Mouse (Mus musculus) inflammation-experienced regulatory T-cells, adult 6 months (primary cell): Measurements from ENCODE around the gene Dnaaf5. TPM values are rescaled to one million over a fixed set of nuclear protein-coding genes. Genes with fewer than 3 reads are reported as not detected.

ENCODE experiments used
- polyA plus RNA-seq, 3 experiments: library from polyadenylated mRNA; unstranded; fragments of 100-300 nt; shearing (Covaris generic); gene quantifications; one replicate each; pipeline ENCODE4 v1.2.1; 2017

The Dnaaf5 gene
- polyA plus RNA-seq, 3 experiments from 2014 or later: 5.9 to 11.9 (median 6.2) TPM

Other genes with a start within 250 kb of the Dnaaf5 start
- under 1 TPM in 1 of 3 experiments, not detected in 2; 0.35 TPM for gene Pdgfa, start 152.9 kb upstream of the Dnaaf5 start, polyA plus RNA-seq
- 1 to 10 TPM in 1 of 3 experiments, under 1 TPM in 1, not detected in 1; 0.38 to 3.9 TPM for gene Prkar1b, start 222 bp upstream of the Dnaaf5 start, polyA plus RNA-seq
- 10 to 100 TPM; 30.7 to 43.4 (median 38.5) TPM for gene Sun1, start 50.4 kb downstream of the Dnaaf5 start, polyA plus RNA-seq
- 10 to 100 TPM; 12.0 to 25.4 (median 16.7) TPM for gene Get4, start 102.1 kb downstream of the Dnaaf5 start, polyA plus RNA-seq
- gene Adap1, start 175.4 kb downstream of the Dnaaf5 start, polyA plus RNA-seq: 10 to 100 TPM in 1 of 3 experiments, 1 to 10 TPM in 2; 3.0 to 13.5 (median 3.7) TPM
- gene Cox19, start 201.2 kb downstream of the Dnaaf5 start, polyA plus RNA-seq: 10 to 100 TPM; 52.5 to 66.7 (median 65.2) TPM
- gene Cyp2w1, start 202.4 kb downstream of the Dnaaf5 start, polyA plus RNA-seq: not detected
- 1 to 10 TPM; 3.9 to 5.8 (median 5.2) TPM for gene Gpr146, start 227.5 kb downstream of the Dnaaf5 start, polyA plus RNA-seq